Mouse (Mus musculus) embryonic fibroblast, embryonic 13.5 days (primary cell): ENCODE measurements around the gene Rfx3.

Experiments
- CTCF ChIP-seq: IDR thresholded peaks from 2 replicates; pipeline ENCODE4 v1.5.1; 2011; ENCODE audit warnings: mild to moderate bottlenecking, control low read depth, low read length, moderate library complexity, borderline replicate concordance; ENCODE audit not compliant: insufficient read depth
- POLR2A ChIP-seq: IDR thresholded peaks from 2 replicates; pipeline ENCODE4 v1.6.1; 2011; ENCODE audit warnings: low read depth, mild to moderate bottlenecking, control low read depth, low read length, moderate library complexity

GRCm38 (mm10) chr19:28051571-28051970, 40.6 kb upstream of the Rfx3 start:
- no peak for TF ChIP-seq CTCF
- TF ChIP-seq POLR2A = no peak
